Mouse (Mus musculus) small intestine, adult 2 months (tissue): ENCODE data around the gene Aspn.

Experiments
- CTCF ChIP-seq: fragments of 200-500 bp; IDR thresholded peaks from 2 replicates; pipeline ENCODE4 v1.5.1; 2012; ENCODE audit warnings: low read depth, mild to moderate bottlenecking, control low read depth, inconsistent platforms, low read length, moderate library complexity, mixed read lengths; ENCODE audit not compliant: insufficient replicate concordance, insufficient read length; ENCODE audit errors: extremely low read depth
- POLR2A ChIP-seq: fragments of 200-500 bp; IDR thresholded peaks from 2 replicates; pipeline ENCODE4 v1.6.1; 2012; ENCODE audit warnings: low read depth, mild to moderate bottlenecking, control low read depth, inconsistent platforms, low read length, moderate library complexity

- TF ChIP-seq CTCF (no peak), POLR2A (no peak)
Observed at GRCm38 (mm10) chr13:49538693-49539092, 5.5 kb upstream of the Aspn start.
